Mouse (Mus musculus) neural tube, embryonic 15.5 days (tissue): ENCODE data around the gene 4930539E08Rik. TPM values are rescaled to one million over a fixed set of nuclear protein-coding genes. Genes with fewer than 3 reads are reported as not detected.

Experiments
- ATAC-seq: fragments of 200-750 bp; cut with Nextera tagmentation; 2 replicates; pipeline ENCODE4 v1.8.0; 2017; ENCODE audit warnings: mild to moderate bottlenecking, moderate TSS enrichment, moderate library complexity; ENCODE audit not compliant: low FRiP score
- H3K27ac ChIP-seq: fragments of 300-500 bp; sonication (generic); replicated peaks from 2 replicates; pipeline ENCODE4 v1.5.1; 2015; ENCODE audit warnings: mild to moderate bottlenecking, inconsistent platforms
- H3K27me3 ChIP-seq: fragments of 300-500 bp; sonication (generic); replicated peaks from 2 replicates; pipeline ENCODE4 v1.6.1; 2015; ENCODE audit warnings: inconsistent platforms
- H3K36me3 ChIP-seq: fragments of 300-500 bp; sonication (generic); 2 replicates; pipeline ENCODE4 v1.6.1; 2015; ENCODE audit warnings: inconsistent platforms
- H3K4me1 ChIP-seq: fragments of 300-500 bp; sonication (generic); 2 replicates; pipeline ENCODE4 v1.6.1; 2015; ENCODE audit warnings: inconsistent platforms
- H3K4me2 ChIP-seq: fragments of 300-500 bp; sonication (generic); 2 replicates; pipeline ENCODE4 v1.6.1; 2015; ENCODE audit warnings: inconsistent platforms, mild to moderate bottlenecking, moderate library complexity
- H3K4me3 ChIP-seq: fragments of 300-500 bp; sonication (generic); replicated peaks from 2 replicates; pipeline ENCODE4 v1.5.1; 2015; ENCODE audit warnings: mild to moderate bottlenecking, inconsistent platforms
- H3K9ac ChIP-seq: fragments of 300-500 bp; sonication (generic); replicated peaks from 2 replicates; pipeline ENCODE4 v1.6.1; 2015; ENCODE audit warnings: mild to moderate bottlenecking, inconsistent platforms
- H3K9me3 ChIP-seq: fragments of 300-500 bp; sonication (generic); replicated peaks from 2 replicates; pipeline ENCODE4 v1.6.1; 2016; ENCODE audit warnings: inconsistent platforms
- WGBS: fragments of 180-500 bp; shearing (Covaris S2); methylation state at CpG from one replicate; pipeline ENCODE4 v1.1.7; 2015; ENCODE audit warnings: mixed read lengths; 5-methylcytosine and 5-hydroxymethylcytosine counted together
- polyA plus RNA-seq: library from polyadenylated mRNA; unstranded; fragments of >200 nt; fragmentation: Nextera tagmentation; extraction: Ambion mirVana; gene quantifications from 2 replicates; pipeline ENCODE4 v1.2.1, GENCODE M21; 2015

4930539E08Rik gene
- polyA plus RNA-seq, 1 experiment from 2014 or later = 1.1 TPM

DNA sequence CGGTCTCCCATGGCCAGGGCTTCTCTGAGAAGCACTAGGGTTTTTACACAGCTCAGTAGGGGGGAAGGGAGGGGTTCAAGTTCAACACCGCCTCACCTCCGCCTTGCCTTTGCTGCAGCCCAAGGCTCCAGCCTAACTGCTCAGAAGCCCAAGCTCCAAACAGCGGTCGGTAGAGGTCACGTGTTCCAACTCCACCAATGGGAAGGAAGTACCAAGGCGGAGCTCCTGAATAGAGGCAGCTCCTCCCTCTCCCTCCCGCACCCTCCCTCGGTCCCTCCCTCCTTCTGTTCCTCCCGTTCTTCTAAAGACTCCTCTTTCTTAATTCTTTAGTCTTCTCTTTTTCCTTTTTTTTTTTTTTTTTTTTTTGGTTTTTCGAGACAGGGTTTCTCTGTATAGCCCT is 27.0 kb upstream of the 4930539E08Rik start:
- Histone ChIP-seq H3K4me3 (no peak overlapping the region), H3K27ac (no peak overlapping the region), H3K9ac (no peak overlapping the region), H3K36me3 (no peaks in the 10 kb centered on the region), H3K27me3 (no peaks in the 10 kb centered on the region), H3K4me1 (no peaks in the 10 kb centered on the region), H3K4me2 (no peak overlapping the region), H3K9me3 (no peaks in the 10 kb centered on the region)
- WGBS = 71% methylated on average over 10 of the region's 11 CpGs
- no peak for ATAC-seq

GRCm38 (mm10) chr17:28940776-28941555 is 25.8 kb upstream of the 4930539E08Rik start:
- H3K4me1 ChIP-seq = no peaks in the 10 kb centered on the region
- H3K27me3 ChIP-seq = no peaks in the 10 kb centered on the region
- H3K27ac ChIP-seq = no peak overlapping the region
- WGBS = 88% methylated on average over 25 of the region's 25 CpGs
- H3K4me2 ChIP-seq = no peak overlapping the region
- H3K9ac ChIP-seq = no peak overlapping the region
- no peak for ATAC-seq
- H3K36me3 ChIP-seq = no peaks in the 10 kb centered on the region
- no peak overlapping the region for H3K4me3 ChIP-seq
- no peaks in the 10 kb centered on the region for H3K9me3 ChIP-seq

GRCm38 (mm10) chr17:28936622-28937345 is 21.7 kb upstream of the 4930539E08Rik start:
- Histone ChIP-seq H3K27ac (no peak overlapping the region), H3K4me1 (no peaks in the 10 kb centered on the region), H3K9me3 (no peaks in the 10 kb centered on the region), H3K4me3 (no peak overlapping the region), H3K27me3 (no peaks in the 10 kb centered on the region), H3K9ac (no peak overlapping the region), H3K36me3 (no peaks in the 10 kb centered on the region), H3K4me2 (no peak overlapping the region)
- ATAC-seq = no peak
- 81% methylated on average over 10 of the region's 10 CpGs for WGBS

GRCm38 (mm10) chr17:28936133-28936532 is 21.0 kb upstream of the 4930539E08Rik start:
- WGBS = 93% methylated on average over 7 of the region's 7 CpGs
- H3K4me2 ChIP-seq = no peak overlapping the region
- no peak for ATAC-seq
- H3K4me1 ChIP-seq = no peaks in the 10 kb centered on the region
- no peak overlapping the region for H3K4me3 ChIP-seq
- no peaks in the 10 kb centered on the region for H3K27me3 ChIP-seq
- no peaks in the 10 kb centered on the region for H3K9me3 ChIP-seq
- no peak overlapping the region for H3K27ac ChIP-seq
- H3K36me3 ChIP-seq = no peaks in the 10 kb centered on the region
- H3K9ac ChIP-seq = no peak overlapping the region

DNA sequence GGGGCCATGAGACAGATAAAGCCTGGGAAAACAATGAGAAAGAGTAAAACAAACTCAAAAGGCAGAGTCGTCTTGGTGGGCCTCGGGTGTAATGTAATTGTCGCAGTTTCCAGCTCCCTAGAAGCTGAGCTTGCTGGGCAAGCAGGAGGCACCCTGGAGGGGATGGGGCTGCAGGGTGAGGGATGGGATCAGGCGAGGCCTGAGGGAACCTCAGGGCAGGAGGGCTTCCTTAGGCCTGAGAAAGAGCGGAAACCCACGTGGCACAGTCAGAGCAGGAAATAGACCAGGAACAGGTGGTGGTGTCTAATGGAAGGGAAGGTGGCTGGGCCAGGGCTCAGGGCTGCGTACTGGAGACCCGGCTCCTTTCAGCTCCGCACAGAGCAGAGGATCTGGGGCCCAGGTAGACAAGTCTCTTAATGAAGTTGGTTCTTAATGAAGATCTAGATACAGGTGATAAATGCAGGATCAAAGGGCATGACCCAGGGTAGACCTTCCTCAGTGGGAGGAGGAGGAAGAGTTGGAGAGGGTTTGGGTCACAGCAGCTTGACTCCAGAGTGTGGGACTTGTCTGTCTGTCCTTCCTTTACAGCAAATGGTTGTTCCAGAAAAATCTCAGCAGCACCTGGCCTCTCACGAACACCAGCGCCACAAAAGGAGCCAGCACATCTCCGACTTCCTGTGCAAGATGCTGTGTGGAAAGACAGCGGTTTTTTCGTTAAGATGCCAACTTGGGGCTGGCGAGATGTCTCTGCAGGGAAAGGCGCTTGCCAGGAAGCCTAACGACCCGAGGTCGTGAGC is 19.2 kb upstream of the 4930539E08Rik start:
- H3K9ac ChIP-seq = no peak overlapping the region
- H3K4me1 ChIP-seq = peaks cover 10% of the 10 kb centered on the region
- no peak overlapping the region for H3K27ac ChIP-seq
- H3K4me3 ChIP-seq = no peak overlapping the region
- no peaks in the 10 kb centered on the region for H3K9me3 ChIP-seq
- H3K36me3 ChIP-seq = no peaks in the 10 kb centered on the region
- H3K4me2 ChIP-seq = no peak overlapping the region
- H3K27me3 ChIP-seq = no peaks in the 10 kb centered on the region
- WGBS = 78% methylated on average over 19 of the region's 19 CpGs
- ATAC-seq = no peak

- Histone ChIP-seq H3K4me3 (no peak overlapping the region), H3K27me3 (no peaks in the 10 kb centered on the region), H3K4me2 (no peak overlapping the region), H3K36me3 (no peaks in the 10 kb centered on the region), H3K9ac (no peak overlapping the region), H3K4me1 (peaks cover 10% of the 10 kb centered on the region), H3K27ac (no peak overlapping the region), H3K9me3 (no peaks in the 10 kb centered on the region)
- WGBS = 90% methylated on average over 4 of the region's 4 CpGs
- no peak for ATAC-seq
These were observed 17.1 kb upstream of the 4930539E08Rik start for GRCm38 (mm10) chr17:28932274-28932673.

DNA sequence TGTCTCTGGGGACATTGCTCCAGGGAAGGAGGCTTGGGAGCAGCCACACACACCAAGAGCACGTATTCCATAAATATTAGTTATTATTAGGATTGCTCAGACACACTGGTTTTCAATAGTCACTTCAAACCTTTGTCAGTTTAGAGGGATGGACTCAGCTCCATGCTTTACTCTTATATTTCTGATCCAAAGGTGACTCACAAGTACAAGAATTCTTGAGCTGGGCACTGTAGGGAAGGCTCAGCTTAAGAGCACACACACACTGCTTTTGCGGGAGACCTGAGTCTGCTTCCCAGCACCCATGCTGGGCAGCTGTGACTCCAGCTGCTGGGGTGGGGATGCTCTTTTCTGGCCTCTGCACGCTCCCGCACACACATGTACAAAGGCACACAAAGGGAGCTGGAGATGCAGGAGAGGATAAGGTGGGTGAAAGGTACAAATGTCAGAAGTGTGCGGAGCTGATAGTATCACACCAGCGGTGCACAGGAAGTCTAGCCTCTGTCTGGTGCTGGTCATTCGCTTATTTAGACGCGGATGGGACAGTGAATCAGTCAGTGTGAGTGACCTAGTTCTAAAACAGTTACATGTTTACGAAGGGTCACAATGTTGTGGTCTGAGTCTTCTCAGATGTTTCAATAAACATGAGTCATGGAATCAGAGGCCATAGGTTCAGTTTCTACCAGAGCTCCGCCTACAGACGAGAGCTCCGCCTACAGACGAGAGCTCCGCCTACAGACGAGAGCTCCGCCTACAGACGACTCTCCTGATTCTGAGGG is 16.5 kb upstream of the 4930539E08Rik start:
- H3K9ac ChIP-seq = no peak overlapping the region
- H3K27me3 ChIP-seq = no peaks in the 10 kb centered on the region
- H3K4me1 ChIP-seq = peaks cover 10% of the 10 kb centered on the region
- no peak for ATAC-seq
- no peak overlapping the region for H3K27ac ChIP-seq
- no peak overlapping the region for H3K4me2 ChIP-seq
- H3K4me3 ChIP-seq = no peak overlapping the region
- 92% methylated on average over 18 of the region's 18 CpGs for WGBS
- H3K9me3 ChIP-seq = no peaks in the 10 kb centered on the region
- no peaks in the 10 kb centered on the region for H3K36me3 ChIP-seq

- 17% methylated on average over 14 of the region's 14 CpGs for WGBS
- Histone ChIP-seq H3K9me3 (no peaks in the 10 kb centered on the region), H3K4me2 (peak overlapping the region; percentile 41), H3K4me3 (no peak overlapping the region), H3K27me3 (no peaks in the 10 kb centered on the region), H3K36me3 (no peaks in the 10 kb centered on the region), H3K9ac (no peak overlapping the region), H3K27ac (peak overlapping the region; percentile 51), H3K4me1 (peaks cover 10% of the 10 kb centered on the region)
- no peak; the same call in 1 of the 2 replicates for ATAC-seq
These were observed 15.4 kb upstream of the 4930539E08Rik start for GRCm38 (mm10) chr17:28930392-28931074.

DNA sequence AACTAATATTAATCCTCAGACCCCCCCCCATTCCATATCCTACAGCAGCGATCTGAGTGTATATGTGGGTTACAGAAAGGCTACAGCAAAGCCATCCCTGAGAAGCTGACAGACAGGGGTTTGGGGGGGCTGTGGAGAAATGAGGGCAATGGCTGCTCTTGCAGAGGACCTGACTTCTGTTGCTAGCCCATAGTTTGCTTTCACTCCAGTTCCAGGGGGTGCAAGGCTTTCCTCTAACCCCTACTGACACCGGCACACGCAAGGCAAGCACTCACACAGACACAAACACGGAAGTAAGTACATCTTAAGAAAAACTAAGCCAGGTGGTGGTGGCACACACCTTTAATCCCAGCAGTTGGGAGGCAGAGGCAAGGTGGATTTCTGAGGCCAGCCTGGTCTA is 14.2 kb upstream of the 4930539E08Rik start:
- ATAC-seq = no peak
- WGBS = 95% methylated on average over 4 of the region's 4 CpGs

DNA sequence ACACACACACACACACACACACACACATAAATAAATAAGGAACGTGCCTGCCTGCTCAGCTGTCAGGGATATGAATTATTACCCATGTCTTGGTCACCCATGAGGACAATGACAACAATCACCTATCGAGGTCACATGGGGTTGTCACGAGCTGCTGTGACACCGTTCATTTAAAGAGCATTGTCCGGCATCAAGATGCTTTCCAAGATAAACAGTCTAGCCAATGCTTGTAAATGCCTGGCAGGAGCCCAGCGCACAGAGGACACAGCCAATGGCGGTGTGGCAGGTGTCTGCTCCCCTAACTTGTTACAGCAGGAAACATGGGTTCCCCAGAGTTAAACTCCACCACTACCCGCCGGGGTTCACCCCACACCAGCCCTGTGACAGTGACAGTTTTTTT is 12.9 kb upstream of the 4930539E08Rik start:
- Histone ChIP-seq H3K4me2 (no peak overlapping the region), H3K4me1 (peaks cover 10% of the 10 kb centered on the region), H3K27me3 (no peaks in the 10 kb centered on the region), H3K36me3 (no peaks in the 10 kb centered on the region), H3K9ac (no peak overlapping the region), H3K27ac (no peak overlapping the region), H3K9me3 (no peaks in the 10 kb centered on the region), H3K4me3 (no peak overlapping the region)
- ATAC-seq = no peak
- 75% methylated on average over 9 of the region's 9 CpGs for WGBS

More for the DNA sequence above, 14.2 kb upstream of the 4930539E08Rik start:
- H3K9ac ChIP-seq = no peak overlapping the region
- H3K4me1 ChIP-seq = peaks cover 10% of the 10 kb centered on the region
- H3K36me3 ChIP-seq = no peaks in the 10 kb centered on the region
- no peak overlapping the region for H3K4me2 ChIP-seq
- no peaks in the 10 kb centered on the region for H3K27me3 ChIP-seq
- H3K27ac ChIP-seq = no peak overlapping the region
- no peak overlapping the region for H3K4me3 ChIP-seq
- no peaks in the 10 kb centered on the region for H3K9me3 ChIP-seq
